Mouse (Mus musculus) G1E (cell line): ENCODE results near the gene Abcg8. TPM values are rescaled to one million over a fixed set of nuclear protein-coding genes. Genes with fewer than 3 reads are reported as not detected.

Source experiments
- ATAC-seq: 2 replicates; pipeline ENCODE4 v1.8.0; 2016; ENCODE audit warnings: mild to moderate bottlenecking; ENCODE audit not compliant: insufficient number of reproducible peaks, poor library complexity, low FRiP score, severe bottlenecking; ENCODE audit errors: extremely low read depth
- DNase-seq: peaks from one replicate; pipeline ENCODE4 v3.0.0; 2012; ENCODE audit warnings: low spot score
- H3K27me3 ChIP-seq: 2 replicates; pipeline ENCODE4 v1.6.1; 2012; ENCODE audit warnings: mild to moderate bottlenecking, low read length, inconsistent platforms; ENCODE audit not compliant: insufficient read depth
- H3K36me3 ChIP-seq: replicated peaks from 2 replicates; pipeline ENCODE3; 2012; ENCODE audit warnings: mild to moderate bottlenecking, inconsistent platforms
- H3K4me1 ChIP-seq: 2 replicates; pipeline ENCODE4 v1.6.1; 2012; ENCODE audit warnings: low read depth, low read length, inconsistent platforms, mixed read lengths; ENCODE audit not compliant: insufficient read depth
- H3K4me3 ChIP-seq: 2 replicates; pipeline ENCODE4 v1.5.1; 2012; ENCODE audit warnings: low read depth, mild to moderate bottlenecking, inconsistent platforms, low read length, moderate library complexity, mixed read lengths
- H3K9me3 ChIP-seq: replicated peaks from 2 replicates; pipeline ENCODE4 v1.6.1; 2012; ENCODE audit warnings: inconsistent platforms
- CTCF ChIP-seq: IDR thresholded peaks from 2 replicates; pipeline ENCODE4 v1.5.1; 2012; ENCODE audit warnings: low read depth, low read length, inconsistent platforms, mixed read lengths
- GATA1 ChIP-seq: IDR thresholded peaks from 2 replicates; pipeline ENCODE4 v1.6.1; 2012; ENCODE audit warnings: borderline replicate concordance, low read length, inconsistent platforms, mixed read lengths
- GATA2 ChIP-seq: IDR thresholded peaks from 2 replicates; pipeline ENCODE4 v1.6.1; 2012; ENCODE audit warnings: low read depth, low read length, inconsistent platforms, borderline replicate concordance
- POLR2AphosphoS5 ChIP-seq: IDR thresholded peaks from 2 replicates; pipeline ENCODE4 v1.6.1; 2012; ENCODE audit warnings: low read depth, low read length, inconsistent platforms; ENCODE audit not compliant: insufficient replicate concordance
- TAL1 ChIP-seq: conservative IDR thresholded peaks from 2 replicates; pipeline ENCODE4 v1.6.1; 2012; ENCODE audit warnings: low read depth, low read length, inconsistent platforms, mixed read lengths
- polyA plus RNA-seq: library from polyadenylated mRNA; stranded (reverse); fragments of >175 nt; gene quantifications from 2 replicates; pipeline ENCODE4 v1.2.3, GENCODE M21; 2012
- total RNA-seq, 2 experiments: library from RNA; stranded (forward) in 1 of 2; stranded (reverse) in 1 of 2; fragments of 200-1000 nt in 1 of 2; fragments of >200 nt in 1 of 2; fragmentation: Nextera tagmentation in 1 of 2; gene quantifications; 2 replicates each; pipeline ENCODE4 v1.2.3; 2014 to 2017

The Abcg8 gene
- total RNA-seq (2014; fragmentation: Nextera tagmentation) (not detected in 2 replicates), total RNA-seq (2017) (0.05 and 0.12 TPM in 2 replicates), polyA plus RNA-seq (not detected in 2 replicates)

GRCm38 (mm10) chr17:84675951-84676366 is at the start of gene Abcg8:
Gene Abcg8 (plus strand): TSS chr17:84676302.
- Histone ChIP-seq H3K36me3 (no peaks in the 10 kb centered on the region), H3K4me3 (no peak within 1 kb of the TSS), H3K9me3 (no peaks in the 10 kb centered on the region), H3K4me1 (no peaks in the 10 kb centered on the region), H3K27me3 (peaks cover 16% of the 10 kb centered on the region)
- no peak for TF ChIP-seq TAL1
- TF ChIP-seq GATA1, result no peak
- no peak for TF ChIP-seq POLR2AphosphoS5
- no peak for TF ChIP-seq CTCF
- TF ChIP-seq GATA2, result no peak
- DNase-seq, result no peak
- ATAC-seq, result no peak

- Histone ChIP-seq H3K4me1 (no peaks in the 10 kb centered on the region), H3K36me3 (no peaks in the 10 kb centered on the region), H3K9me3 (no peaks in the 10 kb centered on the region), H3K27me3 (no peaks in the 10 kb centered on the region), H3K4me3 (no peak overlapping the region)
- ATAC-seq (no peak), DNase-seq (no peak)
- TF ChIP-seq GATA1, result no peak
- no peak for TF ChIP-seq CTCF
- TF ChIP-seq TAL1, result no peak
- no peak for TF ChIP-seq POLR2AphosphoS5
These were observed 49.2 kb upstream of the Abcg8 start for GRCm38 (mm10) chr17:84626857-84627305.

- DNase-seq (no peak), ATAC-seq (no peak)
- Histone ChIP-seq H3K27me3 (no peaks in the 10 kb centered on the region; the same call in 1 of the 2 replicates), H3K4me1 (no peaks in the 10 kb centered on the region), H3K36me3 (no peaks in the 10 kb centered on the region), H3K4me3 (no peak overlapping the region), H3K9me3 (no peaks in the 10 kb centered on the region)
- TF ChIP-seq CTCF, result no peak
These were observed 48.4 kb upstream of the Abcg8 start for GRCm38 (mm10) chr17:84627721-84628120.

GRCm38 (mm10) chr17:84628611-84629010 is 47.5 kb upstream of the Abcg8 start:
- no peaks in the 10 kb centered on the region for H3K36me3 ChIP-seq
- ATAC-seq (no peak), DNase-seq (no peak)
- no peak overlapping the region for H3K4me3 ChIP-seq
- H3K27me3 ChIP-seq, result peaks cover 2% of the 10 kb centered on the region; the same call in 1 of the 2 replicates
- no peaks in the 10 kb centered on the region for H3K9me3 ChIP-seq
- no peak for TF ChIP-seq POLR2AphosphoS5
- no peak for TF ChIP-seq GATA2
- no peak for TF ChIP-seq GATA1
- no peak for TF ChIP-seq CTCF
- no peak for TF ChIP-seq TAL1
- no peaks in the 10 kb centered on the region for H3K4me1 ChIP-seq

GRCm38 (mm10) chr17:84631836-84632235 is 44.3 kb upstream of the Abcg8 start:
- Histone ChIP-seq H3K9me3 (no peaks in the 10 kb centered on the region), H3K4me3 (no peak overlapping the region), H3K4me1 (no peaks in the 10 kb centered on the region), H3K27me3 (peaks cover 2% of the 10 kb centered on the region; the same call in 1 of the 2 replicates), H3K36me3 (no peaks in the 10 kb centered on the region)
- ATAC-seq, result no peak
- DNase-seq, result no peak
- no peak for TF ChIP-seq GATA1
- no peak for TF ChIP-seq CTCF
- no peak for TF ChIP-seq POLR2AphosphoS5

GRCm38 (mm10) chr17:84633443-84633842 is 42.7 kb upstream of the Abcg8 start:
- DNase-seq (no peak), ATAC-seq (no peak)
- H3K9me3 ChIP-seq, result no peaks in the 10 kb centered on the region
- H3K4me1 ChIP-seq, result no peaks in the 10 kb centered on the region
- H3K36me3 ChIP-seq, result no peaks in the 10 kb centered on the region
- no peak for TF ChIP-seq CTCF
- TF ChIP-seq GATA2, result no peak
- no peak for TF ChIP-seq GATA1
- no peak for TF ChIP-seq POLR2AphosphoS5
- TF ChIP-seq TAL1, result no peak
- H3K27me3 ChIP-seq, result peaks cover 4% of the 10 kb centered on the region; the same call in 1 of the 2 replicates
- H3K4me3 ChIP-seq, result no peak overlapping the region

GRCm38 (mm10) chr17:84636328-84636727 is 39.8 kb upstream of the Abcg8 start:
- TF ChIP-seq TAL1 (no peak), CTCF (no peak), POLR2AphosphoS5 (no peak), GATA1 (no peak), GATA2 (no peak)
- DNase-seq, result no peak
- no peaks in the 10 kb centered on the region for H3K36me3 ChIP-seq
- H3K4me3 ChIP-seq, result no peak overlapping the region
- H3K27me3 ChIP-seq, result peaks cover 10% of the 10 kb centered on the region; the same call in 1 of the 2 replicates
- no peaks in the 10 kb centered on the region for H3K4me1 ChIP-seq
- ATAC-seq, result no peak
- H3K9me3 ChIP-seq, result no peaks in the 10 kb centered on the region
